Mouse (Mus musculus): ENCODE data around the gene Ndufv3. TPM values are rescaled to one million over a fixed set of nuclear protein-coding genes. Genes with fewer than 3 reads are reported as not detected.
"Not testable (repeated sequence)": the region's sequence is repeated elsewhere in the genome, so short reads cannot be mapped to it uniquely, and the experiment has no call there.

Gene Ndufv3
- polyA plus RNA-seq, 1 experiment = 140 TPM

GRCm38 (mm10) chr17:31531441-31532158 is 11.7 kb downstream of the Ndufv3 start:
- TF ChIP-seq CTCF (IDR thresholded peaks at IDR 0.05; ENCODE audit: borderline replicate concordance, insufficient read depth, low read length) (no peak), POLR2A (IDR thresholded peaks at IDR 0.05; ENCODE audit: low read depth, low read length) (no peak)
- H3K27ac ChIP-seq (ENCODE audit: insufficient read depth, low read length) = no peak overlapping the region

GRCm38 (mm10) chr17:31532331-31532730 is 12.4 kb downstream of the Ndufv3 start:
- H3K4me1 ChIP-seq (ENCODE audit: control insufficient read depth, insufficient read depth, low read length); H3K27ac ChIP-seq (ENCODE audit: insufficient read depth, low read length); H3K4me3 ChIP-seq (ENCODE audit: insufficient read depth, low read length): not testable (repeated sequence)

More at GRCm38 (mm10) chr17:31531441-31532158, 11.7 kb downstream of the Ndufv3 start:
- Histone ChIP-seq H3K4me1 (ENCODE audit: control insufficient read depth, insufficient read depth, low read length) (peaks cover 4% of the 10 kb centered on the region; the same call in 1 of the 2 replicates), H3K4me3 (ENCODE audit: insufficient read depth, low read length) (no peak overlapping the region)

GRCm38 (mm10) chr17:31535358-31535757 is 15.4 kb downstream of the Ndufv3 start:
- Histone ChIP-seq H3K4me1 (ENCODE audit: control insufficient read depth, insufficient read depth, low read length) (peaks cover 4% of the 10 kb centered on the region; the same call in 1 of the 2 replicates), H3K27ac (ENCODE audit: insufficient read depth, low read length) (no peak overlapping the region), H3K4me3 (ENCODE audit: insufficient read depth, low read length) (no peak overlapping the region)
- TF ChIP-seq CTCF (IDR thresholded peaks at IDR 0.05; ENCODE audit: borderline replicate concordance, insufficient read depth, low read length) = no peak
- TF ChIP-seq POLR2A (IDR thresholded peaks at IDR 0.05; ENCODE audit: low read depth, low read length) = no peak

GRCm38 (mm10) chr17:31535871-31536629 is 16.1 kb downstream of the Ndufv3 start:
- Histone ChIP-seq H3K4me3 (ENCODE audit: insufficient read depth, low read length) (no peak overlapping the region), H3K4me1 (ENCODE audit: control insufficient read depth, insufficient read depth, low read length) (peaks cover 4% of the 10 kb centered on the region; the same call in 1 of the 2 replicates), H3K27ac (ENCODE audit: insufficient read depth, low read length) (no peak overlapping the region)
- no peak for TF ChIP-seq CTCF (IDR thresholded peaks at IDR 0.05; ENCODE audit: borderline replicate concordance, insufficient read depth, low read length)
- TF ChIP-seq POLR2A (IDR thresholded peaks at IDR 0.05; ENCODE audit: low read depth, low read length) = no peak

GRCm38 (mm10) chr17:31540101-31540500 is 20.2 kb downstream of the Ndufv3 start:
- no peak for TF ChIP-seq CTCF (IDR thresholded peaks at IDR 0.05; ENCODE audit: borderline replicate concordance, insufficient read depth, low read length)
- TF ChIP-seq POLR2A (IDR thresholded peaks at IDR 0.05; ENCODE audit: low read depth, low read length) = no peak
- no peak overlapping the region for H3K4me3 ChIP-seq (ENCODE audit: insufficient read depth, low read length)
- no peak overlapping the region for H3K27ac ChIP-seq (ENCODE audit: insufficient read depth, low read length)

GRCm38 (mm10) chr17:31540809-31541459 is 21.0 kb downstream of the Ndufv3 start:
- 0 out of 2 replicates have a peak overlapping the region, but pooled peaks have one; percentile 27 for H3K27ac ChIP-seq (ENCODE audit: insufficient read depth, low read length)
- TF ChIP-seq CTCF (IDR thresholded peaks at IDR 0.05; ENCODE audit: borderline replicate concordance, insufficient read depth, low read length) = no peak
- TF ChIP-seq POLR2A (IDR thresholded peaks at IDR 0.05; ENCODE audit: low read depth, low read length) = no peak
- H3K4me3 ChIP-seq (ENCODE audit: insufficient read depth, low read length) = no peak overlapping the region
- peaks cover 4% of the 10 kb centered on the region; the same call in 1 of the 2 replicates for H3K4me1 ChIP-seq (ENCODE audit: control insufficient read depth, insufficient read depth, low read length)

More at GRCm38 (mm10) chr17:31540101-31540500, 20.2 kb downstream of the Ndufv3 start:
- peaks cover 9% of the 10 kb centered on the region; the same call in 1 of the 2 replicates for H3K4me1 ChIP-seq (ENCODE audit: control insufficient read depth, insufficient read depth, low read length)

GRCm38 (mm10) chr17:31541460-31541831 is 21.5 kb downstream of the Ndufv3 start:
- TF ChIP-seq POLR2A (IDR thresholded peaks at IDR 0.05; ENCODE audit: low read depth, low read length) = no peak
- no peak for TF ChIP-seq CTCF (IDR thresholded peaks at IDR 0.05; ENCODE audit: borderline replicate concordance, insufficient read depth, low read length)
- peaks cover 4% of the 10 kb centered on the region; the same call in 1 of the 2 replicates for H3K4me1 ChIP-seq (ENCODE audit: control insufficient read depth, insufficient read depth, low read length)
- H3K27ac ChIP-seq (ENCODE audit: insufficient read depth, low read length) = peak overlapping the region; percentile 50; the same call in 1 of the 2 replicates
- H3K4me3 ChIP-seq (ENCODE audit: insufficient read depth, low read length) = no peak overlapping the region

GRCm38 (mm10) chr17:31543574-31543973 is 23.7 kb downstream of the Ndufv3 start:
- Histone ChIP-seq H3K4me1 (ENCODE audit: control insufficient read depth, insufficient read depth, low read length) (peaks cover 4% of the 10 kb centered on the region; the same call in 1 of the 2 replicates), H3K27ac (ENCODE audit: insufficient read depth, low read length) (no peak overlapping the region), H3K4me3 (ENCODE audit: insufficient read depth, low read length) (no peak overlapping the region)
- no peak for TF ChIP-seq CTCF (IDR thresholded peaks at IDR 0.05; ENCODE audit: borderline replicate concordance, insufficient read depth, low read length)
- TF ChIP-seq POLR2A (IDR thresholded peaks at IDR 0.05; ENCODE audit: low read depth, low read length) = no peak

GRCm38 (mm10) chr17:31546444-31547196 is 26.7 kb downstream of the Ndufv3 start:
- Histone ChIP-seq H3K4me3 (ENCODE audit: insufficient read depth, low read length) (no peak overlapping the region), H3K4me1 (ENCODE audit: control insufficient read depth, insufficient read depth, low read length) (peaks cover 4% of the 10 kb centered on the region; the same call in 1 of the 2 replicates), H3K27ac (ENCODE audit: insufficient read depth, low read length) (no peak overlapping the region)
- TF ChIP-seq CTCF (IDR thresholded peaks at IDR 0.05; ENCODE audit: borderline replicate concordance, insufficient read depth, low read length) = no peak
- TF ChIP-seq POLR2A (IDR thresholded peaks at IDR 0.05; ENCODE audit: low read depth, low read length) = no peak
